Mouse (Mus musculus): ENCODE measurements around the gene Ostc. TPM values are rescaled to one million over a fixed set of nuclear protein-coding genes. Genes with fewer than 3 reads are reported as not detected.

Ostc gene
- total RNA-seq (2022), result 10 to 100 TPM; 20.6 to 25.0 (median 23.4) TPM

- DNase-seq (ENCODE audit: low spot score in 2 of 2), result peak; percentile 93 to 94
Measured at GRCm38 (mm10) chr3:130708967-130709924, at the start of gene Ostc. TSS of gene Ostc (minus strand) at chr3:130709444.

GRCm38 (mm10) chr3:130758157-130758841 is 49.1 kb upstream of the Ostc start:
- no peak for DNase-seq (ENCODE audit: low spot score in 2 of 2)

GRCm38 (mm10) chr3:130757117-130757852 is 48.0 kb upstream of the Ostc start:
- DNase-seq (ENCODE audit: low spot score in 2 of 2), result no peak

- no peak for DNase-seq (ENCODE audit: low spot score in 2 of 2)
Measured at GRCm38 (mm10) chr3:130749206-130749605, 40.0 kb upstream of the Ostc start.

- no peak for DNase-seq (ENCODE audit: low spot score in 2 of 2)
Measured at GRCm38 (mm10) chr3:130746673-130747619, 37.7 kb upstream of the Ostc start.

GRCm38 (mm10) chr3:130737652-130738361 is 28.6 kb upstream of the Ostc start:
- DNase-seq (ENCODE audit: low spot score in 2 of 2), result no peak

GRCm38 (mm10) chr3:130736758-130737157 is 27.5 kb upstream of the Ostc start:
- no peak for DNase-seq (ENCODE audit: low spot score in 2 of 2)

- DNase-seq (ENCODE audit: low spot score in 2 of 2), result peak; percentile 86 to 91
Measured at GRCm38 (mm10) chr3:130730189-130730653, 21.0 kb upstream of the Ostc start, which contains the start of gene Rpl34. TSS of gene Rpl34 (minus strand) at chr3:130730398.

GRCm38 (mm10) chr3:130729472-130730188 is 20.4 kb upstream of the Ostc start:
- DNase-seq (ENCODE audit: low spot score in 2 of 2), result peak in 1 of 2 experiments; percentile 3

- no peak for DNase-seq (ENCODE audit: low spot score in 2 of 2)
Measured at GRCm38 (mm10) chr3:130727676-130728075, 18.4 kb upstream of the Ostc start.

GRCm38 (mm10) chr3:130727036-130727435 is 17.8 kb upstream of the Ostc start:
- no peak for DNase-seq (ENCODE audit: low spot score in 2 of 2)

- DNase-seq (ENCODE audit: low spot score in 2 of 2), result no peak
Measured at GRCm38 (mm10) chr3:130725718-130726117, 16.5 kb upstream of the Ostc start.

- no peak for DNase-seq (ENCODE audit: low spot score in 2 of 2)
Measured at GRCm38 (mm10) chr3:130722733-130723478, 13.7 kb upstream of the Ostc start.

GRCm38 (mm10) chr3:130720225-130720624 is 11.0 kb upstream of the Ostc start:
- DNase-seq (ENCODE audit: low spot score in 2 of 2), result no peak

- DNase-seq (ENCODE audit: low spot score in 2 of 2), result no peak
Measured at GRCm38 (mm10) chr3:130718871-130719270, 9.6 kb upstream of the Ostc start.

- DNase-seq (ENCODE audit: low spot score in 2 of 2), result no peak
Measured at GRCm38 (mm10) chr3:130716555-130716954, 7.3 kb upstream of the Ostc start.

GRCm38 (mm10) chr3:130714775-130715568 is 5.7 kb upstream of the Ostc start:
- peak in 1 of 2 experiments; percentile 14 for DNase-seq (ENCODE audit: low spot score in 2 of 2)

Measured in gastrocnemius, adult 8-10 months (tissue).